Mouse (Mus musculus): ENCODE measurements around the gene Iqgap1. TPM values are rescaled to one million over a fixed set of nuclear protein-coding genes. Genes with fewer than 3 reads are reported as not detected.

The Iqgap1 gene
- total and polyA plus RNA-seq, 2 experiments from 2014 or later: 23.6 to 39.8 TPM

DNA sequence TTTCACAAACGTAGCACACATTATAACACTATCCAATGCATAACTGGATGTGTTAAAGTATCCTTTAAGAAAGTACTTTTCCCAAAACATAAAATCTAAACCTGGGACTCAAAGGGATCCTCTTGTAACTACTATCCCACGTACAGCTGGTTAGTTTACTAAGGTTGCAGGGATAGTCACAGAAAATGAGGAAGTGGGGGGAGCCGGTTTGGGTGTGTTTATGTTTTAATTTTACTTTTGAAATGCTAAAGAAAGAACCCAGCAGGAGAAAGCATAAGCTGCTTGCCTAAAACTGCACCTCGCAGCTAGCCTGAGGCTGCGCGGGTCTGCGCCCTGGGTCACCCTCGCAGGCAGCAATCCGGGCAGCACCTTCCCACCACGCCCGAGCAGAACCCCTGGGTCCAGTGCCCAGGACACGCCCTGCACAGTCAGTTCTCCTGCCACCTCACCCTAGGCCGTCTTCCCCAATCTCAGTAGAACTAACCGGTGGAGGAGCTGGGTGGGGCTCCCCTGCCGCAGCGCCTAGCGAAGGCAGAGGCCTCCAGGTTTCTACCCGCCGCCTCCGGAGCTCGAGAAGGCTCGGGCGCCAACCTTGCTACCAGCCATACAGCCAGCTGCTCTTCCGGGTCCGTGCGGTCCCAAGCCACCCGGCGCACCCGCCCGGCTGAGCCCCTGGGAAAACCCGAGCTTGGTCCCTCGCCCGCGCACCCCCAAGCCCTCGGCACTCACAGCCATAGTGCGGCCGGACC, 23.2 kb downstream of the Iqgap1 start:
- peaks cover 9% of the 10 kb centered on the region; the same call in 1 of the 2 replicates for H3K4me1 ChIP-seq (ENCODE audit: control insufficient read depth, insufficient read depth)
- H3K4me2 ChIP-seq (ENCODE audit: low read depth, low read length): peak overlapping the region; percentile 87
- H3K36me3 ChIP-seq (replicated peaks; ENCODE audit: control insufficient read depth, insufficient read depth, low read length): peaks cover 20% of the 10 kb centered on the region
- H3K4me3 ChIP-seq (ENCODE audit: low read depth, low read length): peak overlapping the region; percentile 89
- H3K27me3 ChIP-seq (ENCODE audit: control insufficient read depth, insufficient read depth, low read length): no peaks in the 10 kb centered on the region
- DNase-seq (ENCODE audit: low spot score) (no peak), ATAC-seq (ENCODE audit: insufficient read depth, low read depth) (peak; percentile 66)
- TF ChIP-seq EP300 (IDR thresholded peaks at IDR 0.05; ENCODE audit: low read depth): no peak
- no peak for TF ChIP-seq CTCF (IDR thresholded peaks at IDR 0.05; ENCODE audit: low read depth)
- peak overlapping the region; percentile 84 for H3K9ac ChIP-seq (replicated peaks; ENCODE audit: low read depth, low read length)
- no peaks in the 10 kb centered on the region for H3K9me3 ChIP-seq (replicated peaks; ENCODE audit: control insufficient read depth, low read length)
- under 1% methylated on average over 37 of the region's 37 CpGs for WGBS
- peak overlapping the region; percentile 89 for H3K27ac ChIP-seq (ENCODE audit: low read depth)

GRCm38 (mm10) chr7:80799307-80799706, 26.5 kb downstream of the Iqgap1 start:
- H3K4me3 ChIP-seq (ENCODE audit: low read depth, low read length): no peak overlapping the region
- peaks cover 14% of the 10 kb centered on the region; the same call in 1 of the 2 replicates for H3K4me1 ChIP-seq (ENCODE audit: control insufficient read depth, insufficient read depth)
- no peak for ATAC-seq (ENCODE audit: insufficient read depth, low read depth)
- H3K36me3 ChIP-seq (replicated peaks; ENCODE audit: control insufficient read depth, insufficient read depth, low read length): peaks cover 43% of the 10 kb centered on the region
- no peak overlapping the region for H3K9ac ChIP-seq (replicated peaks; ENCODE audit: low read depth, low read length)
- no peaks in the 10 kb centered on the region for H3K9me3 ChIP-seq (replicated peaks; ENCODE audit: control insufficient read depth, low read length)
- H3K4me2 ChIP-seq (ENCODE audit: low read depth, low read length): no peak overlapping the region
- no peak overlapping the region; the same call in 1 of the 2 replicates for H3K27ac ChIP-seq (ENCODE audit: low read depth)
- WGBS: 59% methylated on average over 5 of the region's 5 CpGs
- TF ChIP-seq CTCF (IDR thresholded peaks at IDR 0.05; ENCODE audit: low read depth) (no peak; the same call in 1 of the 2 replicates), EP300 (IDR thresholded peaks at IDR 0.05; ENCODE audit: low read depth) (no peak)
- no peaks in the 10 kb centered on the region for H3K27me3 ChIP-seq (ENCODE audit: control insufficient read depth, insufficient read depth, low read length)
- DNase-seq (ENCODE audit: low spot score): no peak

DNA sequence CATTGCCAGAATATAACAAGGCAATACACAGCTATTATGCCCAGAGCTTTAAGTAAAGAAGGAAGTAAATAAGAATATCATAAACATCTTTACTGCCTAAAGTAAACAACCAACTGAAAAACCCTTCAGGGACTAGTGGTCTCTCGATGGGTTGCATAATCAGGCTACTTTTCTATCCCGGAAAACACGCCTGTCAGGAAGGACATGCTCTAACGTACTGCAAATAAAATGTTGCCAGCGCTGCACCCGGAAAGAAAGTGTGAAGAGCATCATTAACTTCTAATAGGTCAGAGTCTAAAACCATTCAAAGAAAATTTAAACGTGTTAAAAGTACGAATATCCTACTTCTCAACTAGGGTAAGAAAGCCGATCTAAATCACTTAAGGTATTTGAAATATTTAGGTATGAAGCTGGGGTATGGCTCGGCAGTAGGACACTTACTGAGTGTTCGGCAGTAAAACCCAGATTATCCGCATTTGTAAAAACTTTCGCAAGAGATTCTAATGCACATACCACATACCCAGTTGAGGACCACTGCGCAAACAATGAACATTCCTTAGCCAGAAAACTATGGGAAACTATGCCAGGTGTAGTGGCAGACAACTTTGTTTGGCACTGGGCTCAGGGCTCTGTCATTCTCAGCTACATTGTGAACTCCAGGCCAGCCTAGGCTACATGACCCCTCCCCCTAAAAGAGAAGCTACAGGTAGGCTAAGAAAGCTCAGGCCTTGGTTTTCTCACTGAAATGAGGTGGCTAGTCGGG, 28.8 kb downstream of the Iqgap1 start:
- TF ChIP-seq EP300 (IDR thresholded peaks at IDR 0.05; ENCODE audit: low read depth) (no peak), CTCF (IDR thresholded peaks at IDR 0.05; ENCODE audit: low read depth) (no peak)
- Histone ChIP-seq H3K9me3 (replicated peaks; ENCODE audit: control insufficient read depth, low read length) (no peaks in the 10 kb centered on the region), H3K4me2 (ENCODE audit: low read depth, low read length) (no peak overlapping the region), H3K27ac (ENCODE audit: low read depth) (no peak overlapping the region), H3K4me3 (ENCODE audit: low read depth, low read length) (no peak overlapping the region), H3K27me3 (ENCODE audit: control insufficient read depth, insufficient read depth, low read length) (no peaks in the 10 kb centered on the region), H3K36me3 (replicated peaks; ENCODE audit: control insufficient read depth, insufficient read depth, low read length) (peaks cover 55% of the 10 kb centered on the region), H3K4me1 (ENCODE audit: control insufficient read depth, insufficient read depth) (peaks cover 11% of the 10 kb centered on the region; the same call in 1 of the 2 replicates), H3K9ac (replicated peaks; ENCODE audit: low read depth, low read length) (no peak overlapping the region)
- DNase-seq (ENCODE audit: low spot score) (no peak), ATAC-seq (ENCODE audit: insufficient read depth, low read depth) (no peak)
- WGBS: 82% methylated on average over 15 of the region's 15 CpGs

DNA sequence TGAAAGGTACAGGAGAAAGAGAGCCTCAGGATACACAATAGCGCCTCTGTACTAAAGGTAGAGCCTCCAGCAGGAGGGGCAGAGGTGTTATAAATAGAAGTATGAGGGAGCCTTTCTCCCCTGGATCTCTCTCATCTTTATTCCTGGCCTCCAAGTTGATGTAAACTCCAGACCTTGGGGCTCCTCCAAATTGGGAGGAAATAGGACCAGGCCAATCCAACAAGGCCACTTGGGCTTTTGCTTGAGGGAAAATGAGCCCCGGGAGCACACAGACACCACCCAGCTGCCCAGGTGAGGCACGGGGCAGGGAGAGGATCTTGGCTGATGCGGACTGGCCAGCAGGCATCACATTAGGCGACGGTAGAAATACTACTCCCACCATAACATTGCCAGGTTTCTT, 29.5 kb downstream of the Iqgap1 start:
- H3K4me2 ChIP-seq (ENCODE audit: low read depth, low read length): no peak overlapping the region
- TF ChIP-seq CTCF (IDR thresholded peaks at IDR 0.05; ENCODE audit: low read depth) (no peak), EP300 (IDR thresholded peaks at IDR 0.05; ENCODE audit: low read depth) (no peak)
- no peak overlapping the region for H3K27ac ChIP-seq (ENCODE audit: low read depth)
- WGBS: 74% methylated on average over 6 of the region's 6 CpGs
- H3K4me3 ChIP-seq (ENCODE audit: low read depth, low read length): no peak overlapping the region
- no peaks in the 10 kb centered on the region for H3K9me3 ChIP-seq (replicated peaks; ENCODE audit: control insufficient read depth, low read length)
- peaks cover 12% of the 10 kb centered on the region for H3K4me1 ChIP-seq (ENCODE audit: control insufficient read depth, insufficient read depth)
- no peak overlapping the region for H3K9ac ChIP-seq (replicated peaks; ENCODE audit: low read depth, low read length)
- no peaks in the 10 kb centered on the region for H3K27me3 ChIP-seq (ENCODE audit: control insufficient read depth, insufficient read depth, low read length)
- DNase-seq (ENCODE audit: low spot score) (no peak), ATAC-seq (ENCODE audit: insufficient read depth, low read depth) (no peak)
- H3K36me3 ChIP-seq (replicated peaks; ENCODE audit: control insufficient read depth, insufficient read depth, low read length): peaks cover 55% of the 10 kb centered on the region

DNA sequence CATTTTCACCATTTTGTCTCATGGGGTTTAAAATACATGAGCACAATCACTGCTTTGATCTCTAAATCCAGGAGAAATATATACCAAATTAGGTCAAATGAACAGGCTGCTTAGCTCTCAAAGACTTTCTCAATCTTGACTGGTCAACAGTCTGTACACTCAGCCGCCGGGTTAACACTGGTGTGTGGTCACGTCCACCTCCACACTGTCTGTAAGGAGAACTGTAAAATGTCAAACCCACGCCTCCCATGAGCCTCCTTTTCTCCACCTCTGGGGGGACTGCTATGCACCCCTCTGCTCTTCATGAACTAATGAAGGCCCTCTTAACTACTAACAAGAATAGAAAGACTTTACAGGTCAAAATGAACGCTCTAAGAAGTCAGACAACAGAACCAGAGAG, 36.2 kb downstream of the Iqgap1 start:
- no peaks in the 10 kb centered on the region for H3K27me3 ChIP-seq (ENCODE audit: control insufficient read depth, insufficient read depth, low read length)
- H3K27ac ChIP-seq (ENCODE audit: low read depth): peak overlapping the region; percentile 88
- peak overlapping the region; percentile 29; the same call in 1 of the 2 replicates for H3K9ac ChIP-seq (replicated peaks; ENCODE audit: low read depth, low read length)
- no peak for ATAC-seq (ENCODE audit: insufficient read depth, low read depth)
- peaks cover 48% of the 10 kb centered on the region for H3K4me1 ChIP-seq (ENCODE audit: control insufficient read depth, insufficient read depth)
- TF ChIP-seq CTCF (IDR thresholded peaks at IDR 0.05; ENCODE audit: low read depth) (no peak), EP300 (IDR thresholded peaks at IDR 0.05; ENCODE audit: low read depth) (no peak)
- H3K36me3 ChIP-seq (replicated peaks; ENCODE audit: control insufficient read depth, insufficient read depth, low read length): peaks cover 12% of the 10 kb centered on the region
- H3K9me3 ChIP-seq (replicated peaks; ENCODE audit: control insufficient read depth, low read length): no peaks in the 10 kb centered on the region
- H3K4me3 ChIP-seq (ENCODE audit: low read depth, low read length): no peak overlapping the region
- H3K4me2 ChIP-seq (ENCODE audit: low read depth, low read length): 0 out of 2 replicates have a peak overlapping the region, but pooled peaks have one; percentile 21
- 23% methylated on average over 5 of the region's 5 CpGs for WGBS
- no peak for DNase-seq (ENCODE audit: low spot score)

Data from heart, postnatal 0 days (tissue).